Mouse (Mus musculus) Muller cell, postnatal 12 days (primary cell): ENCODE data around the gene Ubap1l.
A peak's percentile ranks its signal among the peaks of the same experiment; 100 is the strongest.
"Not testable (repeated sequence)": the region's sequence is repeated elsewhere in the genome, so short reads cannot be mapped to it uniquely, and the experiment has no call there.

Experiments used
- DNase-seq: peaks from one replicate; pipeline ENCODE4 v3.0.0-alpha.2; 2015; ENCODE audit errors: inconsistent ontology term

The Ubap1l gene

GRCm38 (mm10) chr9:65360641-65361448, at the start of gene Ubap1l:
TSS of gene Ubap1l (plus strand) at chr9:65361041.
- no peak for DNase-seq

DNA sequence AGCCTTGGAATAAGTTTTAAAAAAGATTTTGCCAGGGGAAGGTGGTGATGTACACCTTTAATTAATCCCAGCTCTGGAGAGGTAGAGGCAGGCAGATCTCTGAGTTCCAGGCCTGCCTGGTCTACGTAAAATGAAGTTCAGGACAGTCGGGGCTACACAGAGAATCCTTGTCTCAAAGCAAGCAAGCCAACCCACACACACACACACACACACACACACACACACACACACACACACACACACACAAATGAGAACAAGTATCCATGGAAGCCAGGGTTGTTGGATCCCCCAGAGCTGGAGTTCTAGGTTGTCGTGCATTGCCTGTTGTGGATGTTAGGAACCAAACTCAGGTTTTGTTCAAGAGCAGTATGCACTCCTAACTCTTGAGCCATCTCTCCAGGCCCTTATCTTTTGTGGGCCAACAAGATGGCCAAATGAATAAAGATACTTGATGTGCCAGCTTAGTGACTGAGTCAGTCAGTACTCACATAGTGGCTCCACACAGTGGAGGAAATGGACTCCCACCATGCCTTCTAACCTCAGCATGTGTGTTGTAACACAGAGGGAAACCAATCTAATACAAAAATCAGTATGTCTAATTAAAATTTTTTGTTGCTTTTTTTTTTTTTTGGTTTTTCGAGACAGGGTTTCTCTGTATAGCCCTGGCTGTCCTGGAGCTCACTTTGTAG, 48.0 kb upstream of the Ubap1l start:
- no peak for DNase-seq

GRCm38 (mm10) chr9:65313846-65314245, 47.0 kb upstream of the Ubap1l start:
- DNase-seq: no peak

- no peak for DNase-seq
Measured at GRCm38 (mm10) chr9:65322255-65322900, 38.5 kb upstream of the Ubap1l start.

DNA sequence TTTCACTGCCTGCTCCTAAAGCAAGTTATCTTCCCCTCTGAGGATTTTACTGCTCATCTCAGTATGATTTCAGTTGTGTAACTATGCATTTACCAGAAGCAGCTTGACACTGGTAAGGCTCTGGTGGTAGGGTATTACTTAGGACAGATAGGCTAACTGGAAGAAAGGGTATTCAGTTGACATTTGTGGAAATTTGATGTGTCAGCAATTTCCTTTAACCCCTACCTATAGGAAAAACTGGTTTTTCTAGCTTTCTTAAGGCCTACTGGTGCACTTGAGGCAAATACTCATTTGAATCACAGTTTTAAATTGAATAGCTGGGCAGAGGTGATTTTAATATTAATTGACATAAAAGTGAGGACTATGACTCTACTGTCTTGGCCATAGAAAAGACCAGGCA, 34.9 kb upstream of the Ubap1l start:
- DNase-seq: no peak

- no peak for DNase-seq
Measured at GRCm38 (mm10) chr9:65327371-65327770, 33.5 kb upstream of the Ubap1l start.

DNA sequence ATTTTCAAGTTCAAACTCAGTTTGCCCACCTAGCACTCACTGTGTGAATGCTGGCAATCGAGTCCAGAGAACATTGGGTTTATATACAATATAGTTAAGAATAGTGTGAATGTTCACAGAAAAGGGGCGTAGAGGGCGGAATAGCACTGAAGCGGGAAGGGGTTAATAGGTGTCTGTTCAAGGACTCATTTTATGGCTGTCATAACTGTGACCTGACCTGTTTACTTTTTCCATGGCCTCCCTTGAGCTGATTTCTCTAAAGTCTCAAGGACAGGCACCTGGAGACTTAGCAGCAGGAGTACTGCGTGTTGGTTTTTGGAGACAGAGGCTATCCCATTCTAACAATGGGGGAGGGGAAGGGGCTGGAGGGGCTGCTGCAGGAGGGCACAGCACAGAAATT, 26.9 kb upstream of the Ubap1l start:
- no peak for DNase-seq

DNA sequence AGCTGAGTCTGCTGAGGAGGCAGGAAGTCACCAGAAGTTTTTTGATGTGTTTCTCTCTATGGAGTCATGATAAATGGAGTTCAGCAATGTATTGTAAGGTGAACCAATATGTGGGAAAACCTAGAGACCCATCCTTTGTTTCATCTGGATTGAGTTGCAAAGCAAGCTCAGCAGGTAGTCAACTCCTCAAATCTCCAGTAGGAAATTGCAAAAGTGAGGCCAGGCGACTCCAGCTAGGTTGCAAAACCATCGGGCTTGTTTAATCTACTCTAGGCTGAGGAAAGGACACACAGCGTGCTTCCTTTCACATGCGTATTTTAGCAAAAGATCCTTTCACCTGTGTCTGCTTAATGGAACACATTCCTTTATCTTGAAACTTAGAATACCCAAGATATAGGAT, 21.7 kb upstream of the Ubap1l start:
- DNase-seq: no peak

GRCm38 (mm10) chr9:65340414-65340813, 20.4 kb upstream of the Ubap1l start:
- no peak for DNase-seq

DNA sequence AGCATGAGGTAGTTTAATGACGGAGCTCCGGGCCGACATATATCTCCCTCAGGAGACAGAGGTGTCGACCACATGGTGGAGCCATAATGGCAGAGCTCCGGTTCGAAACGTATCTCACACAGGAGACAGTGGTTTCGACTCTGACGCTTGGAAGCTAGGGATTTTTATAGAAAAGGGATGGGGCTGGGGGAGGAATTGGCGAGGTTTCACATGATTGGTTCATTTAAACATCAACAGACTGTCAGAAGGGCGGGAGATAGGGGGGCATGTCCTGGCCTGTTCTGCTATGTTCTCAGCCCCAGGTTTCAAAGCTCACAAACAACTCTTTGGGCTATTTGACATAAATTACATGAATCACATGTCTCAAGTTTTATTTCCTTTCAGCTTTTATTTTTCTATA, 15.4 kb upstream of the Ubap1l start:
- DNase-seq: not testable (repeated sequence)

- DNase-seq: peak; percentile 88
Measured at GRCm38 (mm10) chr9:65345854-65346475, 14.9 kb upstream of the Ubap1l start, which contains the start of gene Pdcd7. TSS of gene Pdcd7 (plus strand) at chr9:65346104.

DNA sequence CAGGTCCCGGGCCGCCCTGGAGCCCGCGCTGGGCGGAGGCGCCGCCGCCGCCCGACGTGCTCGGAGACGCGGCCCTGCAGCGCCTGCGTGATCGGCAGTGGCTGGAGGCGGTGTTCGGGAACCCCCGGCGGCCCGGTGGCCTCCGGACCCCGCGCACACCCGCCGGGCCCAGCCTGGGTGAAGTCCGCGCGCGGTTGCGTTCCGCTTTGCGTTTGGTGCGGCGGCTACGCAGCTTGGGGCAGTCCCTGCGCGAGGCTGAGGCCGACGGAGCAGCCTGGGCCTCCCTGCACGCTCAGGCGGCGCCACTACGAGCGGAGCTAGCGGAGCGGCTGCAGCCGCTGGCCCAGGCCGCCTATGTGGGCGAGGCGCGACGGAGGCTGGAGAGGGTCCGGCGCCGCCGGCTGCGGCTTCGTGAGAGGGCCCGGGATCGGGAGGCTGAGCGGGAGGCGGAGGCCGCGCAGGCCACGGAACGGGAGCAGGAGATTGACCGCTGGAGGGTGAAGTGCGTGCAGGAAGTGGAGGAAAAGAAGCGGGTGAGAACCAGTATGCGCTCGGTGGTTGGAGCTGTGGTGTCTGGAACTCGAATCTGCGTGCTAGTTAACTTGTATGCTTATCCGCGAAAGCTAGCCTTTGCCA, 14.2 kb upstream of the Ubap1l start:
- peak; percentile 70 for DNase-seq

DNA sequence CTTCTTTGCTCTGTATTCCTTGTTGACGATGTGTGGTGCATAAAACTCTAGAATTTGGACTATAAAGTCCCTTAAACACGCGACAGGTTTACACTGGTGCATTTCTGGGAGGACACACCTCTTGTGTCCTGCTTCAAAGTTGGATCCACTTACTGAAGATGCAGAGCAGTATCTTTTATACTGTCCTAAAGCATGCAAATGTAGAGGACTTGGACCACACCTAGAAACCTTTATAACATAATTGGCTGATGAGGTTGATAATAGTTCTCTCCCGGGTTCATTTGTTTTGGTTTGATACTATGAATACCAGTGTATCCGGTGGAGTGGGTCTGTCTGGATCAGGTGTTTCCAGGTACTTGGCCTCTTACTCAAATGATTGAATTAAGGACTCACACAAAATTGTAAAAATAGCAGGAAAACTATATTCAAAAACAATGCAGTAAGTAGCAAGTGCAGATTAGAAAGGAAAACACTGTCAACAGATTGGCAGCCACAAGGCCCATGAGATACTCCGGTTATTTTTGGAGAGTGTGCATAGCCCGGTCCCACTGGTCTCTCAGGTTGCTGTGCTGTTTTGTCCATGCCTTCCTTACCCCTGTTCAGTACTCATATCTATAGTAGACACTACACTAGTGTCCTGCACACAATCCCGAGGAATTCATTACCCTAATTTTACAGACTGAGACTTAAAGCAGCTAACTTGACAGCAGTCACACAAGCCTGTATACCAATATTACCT, 13.6 kb upstream of the Ubap1l start:
- DNase-seq: no peak

DNA sequence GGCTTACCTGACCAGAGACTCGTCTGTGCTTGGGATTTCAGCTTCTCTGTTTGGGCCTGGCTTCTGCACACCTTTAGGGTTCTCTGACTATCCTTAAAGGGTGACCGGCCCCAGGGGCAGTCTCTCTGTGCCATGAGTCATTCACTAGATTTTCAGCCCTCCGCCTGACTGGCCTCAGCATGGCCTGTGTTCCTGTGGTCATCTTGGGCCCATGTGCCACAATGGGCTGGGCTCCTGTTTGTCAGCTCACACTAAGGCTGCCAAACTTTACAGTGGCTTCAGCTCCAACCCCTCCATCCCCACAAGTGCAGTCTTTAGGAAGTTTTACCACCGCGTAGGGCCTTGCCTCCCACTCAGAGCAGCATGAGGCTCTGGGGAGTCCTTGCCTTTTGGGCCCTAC, 7.6 kb upstream of the Ubap1l start:
- peak; percentile 59 for DNase-seq

- no peak for DNase-seq
Measured at GRCm38 (mm10) chr9:65356561-65356960, 4.3 kb upstream of the Ubap1l start.

GRCm38 (mm10) chr9:65356971-65357370, 3.9 kb upstream of the Ubap1l start:
- DNase-seq: no peak

GRCm38 (mm10) chr9:65358956-65359480, 1.8 kb upstream of the Ubap1l start:
- DNase-seq: no peak

GRCm38 (mm10) chr9:65363684-65364083, 2.8 kb downstream of the Ubap1l start:
- no peak for DNase-seq

GRCm38 (mm10) chr9:65365721-65366120, 4.9 kb downstream of the Ubap1l start:
- no peak for DNase-seq

- no peak for DNase-seq
Measured at GRCm38 (mm10) chr9:65371756-65372155, 10.9 kb downstream of the Ubap1l start.

GRCm38 (mm10) chr9:65372449-65372848, 11.6 kb downstream of the Ubap1l start:
- DNase-seq: no peak
